Mouse (Mus musculus): ENCODE results near the gene Dlx5. TPM values are rescaled to one million over a fixed set of nuclear protein-coding genes. Genes with fewer than 3 reads are reported as not detected.

The Dlx5 gene
- polyA plus RNA-seq, 1 experiment = not detected

GRCm38 (mm10) chr6:6875136-6875535 lies 6.7 kb downstream of the Dlx5 start:
- DNase-seq = no peak
- WGBS = 2% methylated on average over 11 of the region's 11 CpGs
- peaks cover 14% of the 10 kb centered on the region; the same call in 1 of the 2 replicates for H3K27me3 ChIP-seq (ENCODE audit: control insufficient read depth, insufficient read depth, low read length)
- no peak overlapping the region for H3K27ac ChIP-seq (ENCODE audit: insufficient read depth, low read length)
- TF ChIP-seq CTCF (IDR thresholded peaks at IDR 0.05; ENCODE audit: borderline replicate concordance, insufficient read depth, low read depth, low read length) = no peak
- no peak for TF ChIP-seq POLR2A (IDR thresholded peaks at IDR 0.05; ENCODE audit: borderline replicate concordance, insufficient read depth, low read length)
- H3K4me1 ChIP-seq (ENCODE audit: control insufficient read depth, insufficient read depth, low read length) = no peaks in the 10 kb centered on the region
- H3K4me3 ChIP-seq (replicated peaks; ENCODE audit: insufficient read depth, low read depth, low read length) = no peak overlapping the region

- WGBS = 1% methylated on average over 25 of the region's 25 CpGs
- Histone ChIP-seq H3K27ac (ENCODE audit: insufficient read depth, low read length) (no peak overlapping the region), H3K4me1 (ENCODE audit: control insufficient read depth, insufficient read depth, low read length) (no peaks in the 10 kb centered on the region), H3K27me3 (ENCODE audit: control insufficient read depth, insufficient read depth, low read length) (peaks cover 13% of the 10 kb centered on the region; the same call in 1 of the 2 replicates), H3K4me3 (replicated peaks; ENCODE audit: insufficient read depth, low read depth, low read length) (no peak overlapping the region)
- no peak for TF ChIP-seq POLR2A (IDR thresholded peaks at IDR 0.05; ENCODE audit: borderline replicate concordance, insufficient read depth, low read length)
- no peak for TF ChIP-seq CTCF (IDR thresholded peaks at IDR 0.05; ENCODE audit: borderline replicate concordance, insufficient read depth, low read depth, low read length)
- DNase-seq = no peak
Observed at GRCm38 (mm10) chr6:6874073-6874771, 7.7 kb downstream of the Dlx5 start.

GRCm38 (mm10) chr6:6873476-6874072 lies 8.3 kb downstream of the Dlx5 start:
- peaks cover 9% of the 10 kb centered on the region; the same call in 1 of the 2 replicates for H3K27me3 ChIP-seq (ENCODE audit: control insufficient read depth, insufficient read depth, low read length)
- TF ChIP-seq POLR2A (IDR thresholded peaks at IDR 0.05; ENCODE audit: borderline replicate concordance, insufficient read depth, low read length) = no peak
- no peak for TF ChIP-seq CTCF (IDR thresholded peaks at IDR 0.05; ENCODE audit: borderline replicate concordance, insufficient read depth, low read depth, low read length)
- no peaks in the 10 kb centered on the region for H3K4me1 ChIP-seq (ENCODE audit: control insufficient read depth, insufficient read depth, low read length)
- DNase-seq = no peak
- WGBS = 3% methylated on average over 19 of the region's 19 CpGs
- no peak overlapping the region for H3K27ac ChIP-seq (ENCODE audit: insufficient read depth, low read length)
- no peak overlapping the region for H3K4me3 ChIP-seq (replicated peaks; ENCODE audit: insufficient read depth, low read depth, low read length)

GRCm38 (mm10) chr6:6872873-6873272 lies 9.0 kb downstream of the Dlx5 start:
- H3K27ac ChIP-seq (ENCODE audit: insufficient read depth, low read length) = no peak overlapping the region
- no peaks in the 10 kb centered on the region for H3K4me1 ChIP-seq (ENCODE audit: control insufficient read depth, insufficient read depth, low read length)
- H3K4me3 ChIP-seq (replicated peaks; ENCODE audit: insufficient read depth, low read depth, low read length) = no peak overlapping the region
- H3K27me3 ChIP-seq (ENCODE audit: control insufficient read depth, insufficient read depth, low read length) = peaks cover 9% of the 10 kb centered on the region; the same call in 1 of the 2 replicates
- 6% methylated on average over 5 of the region's 5 CpGs for WGBS
- TF ChIP-seq POLR2A (IDR thresholded peaks at IDR 0.05; ENCODE audit: borderline replicate concordance, insufficient read depth, low read length) = no peak
- TF ChIP-seq CTCF (IDR thresholded peaks at IDR 0.05; ENCODE audit: borderline replicate concordance, insufficient read depth, low read depth, low read length) = no peak
- no peak for DNase-seq

- no peak overlapping the region for H3K27ac ChIP-seq (ENCODE audit: insufficient read depth, low read length)
- WGBS = 6% methylated on average over 5 of the region's 5 CpGs
- no peak overlapping the region for H3K4me3 ChIP-seq (replicated peaks; ENCODE audit: insufficient read depth, low read depth, low read length)
- H3K27me3 ChIP-seq (ENCODE audit: control insufficient read depth, insufficient read depth, low read length) = peaks cover 9% of the 10 kb centered on the region; the same call in 1 of the 2 replicates
- H3K4me1 ChIP-seq (ENCODE audit: control insufficient read depth, insufficient read depth, low read length) = no peaks in the 10 kb centered on the region
- no peak for TF ChIP-seq POLR2A (IDR thresholded peaks at IDR 0.05; ENCODE audit: borderline replicate concordance, insufficient read depth, low read length)
- no peak for TF ChIP-seq CTCF (IDR thresholded peaks at IDR 0.05; ENCODE audit: borderline replicate concordance, insufficient read depth, low read depth, low read length)
- no peak for DNase-seq
Observed at GRCm38 (mm10) chr6:6871692-6872091, 10.2 kb downstream of the Dlx5 start.

DNA sequence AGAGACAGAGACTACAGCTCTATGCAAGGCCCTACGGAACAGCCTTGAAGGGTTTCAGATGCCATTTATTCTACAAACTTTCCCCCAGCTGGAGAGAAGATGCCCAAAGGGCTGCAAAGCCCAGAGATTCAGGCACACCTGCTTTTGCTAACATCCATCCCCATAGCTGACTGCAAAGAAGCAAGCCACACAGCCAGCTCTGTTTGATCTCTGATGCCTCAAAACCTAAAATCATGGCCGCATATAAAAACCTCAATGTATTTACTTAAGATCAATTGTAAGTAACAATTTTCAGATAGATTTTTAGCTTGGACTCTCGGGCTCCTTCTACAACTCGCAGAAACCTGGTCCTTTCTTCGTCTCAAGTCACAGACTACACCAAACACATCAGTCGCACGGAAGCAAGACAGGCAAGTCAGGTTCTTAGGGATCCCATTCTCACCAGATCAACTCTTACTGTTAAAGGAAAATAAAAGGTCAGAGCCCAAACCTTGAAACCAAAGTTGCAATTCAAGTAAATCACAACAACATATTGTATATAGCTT lies 10.9 kb downstream of the Dlx5 start:
- H3K4me3 ChIP-seq (replicated peaks; ENCODE audit: insufficient read depth, low read depth, low read length) = no peak overlapping the region
- H3K27me3 ChIP-seq (ENCODE audit: control insufficient read depth, insufficient read depth, low read length) = peaks cover 9% of the 10 kb centered on the region; the same call in 1 of the 2 replicates
- WGBS = 3% methylated on average over 7 of the region's 7 CpGs
- TF ChIP-seq POLR2A (IDR thresholded peaks at IDR 0.05; ENCODE audit: borderline replicate concordance, insufficient read depth, low read length) (no peak), CTCF (IDR thresholded peaks at IDR 0.05; ENCODE audit: borderline replicate concordance, insufficient read depth, low read depth, low read length) (no peak)
- no peak for DNase-seq
- no peak overlapping the region for H3K27ac ChIP-seq (ENCODE audit: insufficient read depth, low read length)
- no peaks in the 10 kb centered on the region for H3K4me1 ChIP-seq (ENCODE audit: control insufficient read depth, insufficient read depth, low read length)

GRCm38 (mm10) chr6:6869961-6870800 lies 11.7 kb downstream of the Dlx5 start:
- WGBS = 1% methylated on average over 11 of the region's 11 CpGs
- H3K4me1 ChIP-seq (ENCODE audit: control insufficient read depth, insufficient read depth, low read length) = no peaks in the 10 kb centered on the region
- peaks cover 9% of the 10 kb centered on the region; the same call in 1 of the 2 replicates for H3K27me3 ChIP-seq (ENCODE audit: control insufficient read depth, insufficient read depth, low read length)
- no peak overlapping the region for H3K27ac ChIP-seq (ENCODE audit: insufficient read depth, low read length)
- DNase-seq = no peak
- TF ChIP-seq CTCF (IDR thresholded peaks at IDR 0.05; ENCODE audit: borderline replicate concordance, insufficient read depth, low read depth, low read length) (no peak), POLR2A (IDR thresholded peaks at IDR 0.05; ENCODE audit: borderline replicate concordance, insufficient read depth, low read length) (no peak)
- H3K4me3 ChIP-seq (replicated peaks; ENCODE audit: insufficient read depth, low read depth, low read length) = no peak overlapping the region

Data from cerebellum, adult 2 months (tissue).